Mouse (Mus musculus) heart, postnatal 0 days (tissue): ENCODE results near the gene 1500009C09Rik. TPM values are rescaled to one million over a fixed set of nuclear protein-coding genes. Genes with fewer than 3 reads are reported as not detected.

ENCODE experiments used
- ATAC-seq: fragments of 200-750 bp; cut with Nextera tagmentation; 2 replicates; pipeline ENCODE4 v1.8.0; 2017; ENCODE audit warnings: low read depth, moderate number of reproducible peaks, moderate library complexity; ENCODE audit not compliant: insufficient read depth
- DNase-seq: peaks from one replicate; pipeline ENCODE4 v3.0.0-alpha.2; 2016; ENCODE audit warnings: low spot score
- H3K27ac ChIP-seq: fragments of 300-500 bp; sonication (generic); 2 replicates; pipeline ENCODE4 v1.5.1; 2014; ENCODE audit warnings: low read depth, mild to moderate bottlenecking
- H3K27me3 ChIP-seq: fragments of 300-500 bp; sonication (generic); 2 replicates; pipeline ENCODE4 v1.6.1; 2014; ENCODE audit warnings: low read length, mixed read lengths; ENCODE audit not compliant: control insufficient read depth, insufficient read depth
- H3K36me3 ChIP-seq: fragments of 300-500 bp; sonication (generic); replicated peaks from 2 replicates; pipeline ENCODE4 v1.6.1; 2014; ENCODE audit warnings: low read length, mixed read lengths; ENCODE audit not compliant: control insufficient read depth, insufficient read depth
- H3K4me1 ChIP-seq: fragments of 300-500 bp; sonication (generic); 2 replicates; pipeline ENCODE4 v1.6.1; 2014; ENCODE audit warnings: antibody characterized with exemption; ENCODE audit not compliant: control insufficient read depth, insufficient read depth
- H3K4me2 ChIP-seq: fragments of 300-500 bp; sonication (generic); 2 replicates; pipeline ENCODE4 v1.6.1; 2014; ENCODE audit warnings: low read depth, mild to moderate bottlenecking, low read length, moderate library complexity
- H3K4me3 ChIP-seq: fragments of 300-500 bp; sonication (generic); 2 replicates; pipeline ENCODE4 v1.5.1; 2014; ENCODE audit warnings: low read depth, low read length
- H3K9ac ChIP-seq: fragments of 300-500 bp; sonication (generic); replicated peaks from 2 replicates; pipeline ENCODE4 v1.6.1; 2014; ENCODE audit warnings: low read depth, low read length, mixed read lengths
- H3K9me3 ChIP-seq: fragments of 300-500 bp; sonication (generic); replicated peaks from 2 replicates; pipeline ENCODE4 v1.6.1; 2016; ENCODE audit warnings: low read length; ENCODE audit not compliant: control insufficient read depth
- CTCF ChIP-seq: IDR thresholded peaks from 2 replicates; pipeline ENCODE4 v1.5.1; 2016; ENCODE audit warnings: antibody characterized with exemption, control low read depth, low read depth
- EP300 ChIP-seq: IDR thresholded peaks from 2 replicates; pipeline ENCODE4 v1.6.1; 2016; ENCODE audit warnings: antibody characterized with exemption, low read depth
- WGBS: fragments of 180-500 bp; shearing (Covaris S2); extraction: QIAGEN DNeasy Blood & Tissue Kit; methylation state at CpG from one replicate; pipeline ENCODE4 v1.1.7; 2014; 5-methylcytosine and 5-hydroxymethylcytosine counted together
- polyA plus RNA-seq: library from polyadenylated mRNA; unstranded; fragments of >200 nt; fragmentation: Nextera tagmentation; extraction: Ambion mirVana; gene quantifications from 2 replicates; pipeline ENCODE4 v1.2.1, GENCODE M21; 2015
- total RNA-seq: library from RNA; depleted of rRNA; stranded (reverse); fragments of >200 nt; gene quantifications from 2 replicates; pipeline ENCODE4 v1.2.3, GENCODE M21; 2014; ENCODE audit warnings: low replicate concordance; rRNA removed

1500009C09Rik gene
- total and polyA plus RNA-seq, 2 experiments from 2014 or later = not detected

DNA sequence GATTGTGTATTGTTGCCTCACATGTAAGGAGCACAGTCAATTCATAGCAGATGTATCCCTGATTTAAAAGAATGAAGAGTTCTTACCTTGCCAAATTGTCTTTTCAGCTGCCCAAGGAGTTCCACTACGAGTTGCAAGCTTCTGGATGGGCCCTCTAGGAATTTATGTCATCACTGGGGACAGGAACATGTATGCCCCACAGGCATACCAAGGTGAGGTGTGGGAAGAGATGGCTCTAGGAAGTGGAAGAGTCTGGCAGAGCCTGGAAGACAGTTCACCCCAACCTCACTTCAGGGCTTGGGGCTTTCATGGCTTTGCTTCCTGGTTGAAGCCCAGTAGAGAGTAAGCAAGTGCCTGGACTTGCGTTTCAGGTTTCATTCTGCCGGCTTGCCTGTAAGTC, 56.2 kb downstream of the 1500009C09Rik start:
- ATAC-seq (no peak), DNase-seq (no peak)
- Histone ChIP-seq H3K9ac (no peak overlapping the region), H3K27ac (no peak overlapping the region), H3K9me3 (no peaks in the 10 kb centered on the region), H3K4me2 (no peak overlapping the region), H3K4me3 (no peak overlapping the region), H3K36me3 (no peaks in the 10 kb centered on the region), H3K27me3 (no peaks in the 10 kb centered on the region), H3K4me1 (no peaks in the 10 kb centered on the region)
- 76% methylated on average over 3 of the region's 3 CpGs for WGBS
- TF ChIP-seq CTCF = no peak
- TF ChIP-seq EP300 = no peak

Other genes starting within 250 kb of the 1500009C09Rik start
- 9.0 and 13.6 TPM in 2 replicates for gene Desi1, start 218.5 kb upstream of the 1500009C09Rik start, total RNA-seq
- 15.4 and 16.1 TPM in 2 replicates for gene Desi1, start 218.5 kb upstream of the 1500009C09Rik start, polyA plus RNA-seq
- gene Snu13, start 204.8 kb upstream of the 1500009C09Rik start, total RNA-seq = 204 and 222 TPM in 2 replicates
- 109 and 123 TPM in 2 replicates for gene Snu13, start 204.8 kb upstream of the 1500009C09Rik start, polyA plus RNA-seq
- not detected in 2 replicates for gene 4930407I10Rik, start 193.2 kb upstream of the 1500009C09Rik start, total RNA-seq
- not detected in 2 replicates for gene 4930407I10Rik, start 193.2 kb upstream of the 1500009C09Rik start, polyA plus RNA-seq
- gene Mei1, start 182.4 kb upstream of the 1500009C09Rik start, total RNA-seq = not detected in 2 replicates
- not detected in 2 replicates for gene Mei1, start 182.4 kb upstream of the 1500009C09Rik start, polyA plus RNA-seq
- gene Ccdc134, start 124.5 kb upstream of the 1500009C09Rik start, total RNA-seq = 4.9 and 6.9 TPM in 2 replicates
- gene Ccdc134, start 124.5 kb upstream of the 1500009C09Rik start, polyA plus RNA-seq = 5.9 and 6.5 TPM in 2 replicates
- gene Srebf2, start 105.2 kb upstream of the 1500009C09Rik start, total RNA-seq = 86.3 and 90.3 TPM in 2 replicates
- 58.0 and 68.3 TPM in 2 replicates for gene Srebf2, start 105.2 kb upstream of the 1500009C09Rik start, polyA plus RNA-seq
- gene Shisa8, start 39.6 kb upstream of the 1500009C09Rik start, total RNA-seq = 0.19 and 7.5 TPM in 2 replicates
- gene Shisa8, start 39.6 kb upstream of the 1500009C09Rik start, polyA plus RNA-seq = 0.07 and 0.23 TPM in 2 replicates
- gene Tnfrsf13c, start 28.0 kb upstream of the 1500009C09Rik start, total RNA-seq = 1.5 TPM in 1 of 2 replicates, not detected in the other
- gene Tnfrsf13c, start 28.0 kb upstream of the 1500009C09Rik start, polyA plus RNA-seq = not detected in 2 replicates
- 16.7 and 25.7 TPM in 2 replicates for gene Cenpm, start 7.6 kb upstream of the 1500009C09Rik start, total RNA-seq
- gene Cenpm, start 7.6 kb upstream of the 1500009C09Rik start, polyA plus RNA-seq = 22.5 and 25.6 TPM in 2 replicates
- gene Sept3, start 22.5 kb downstream of the 1500009C09Rik start, total RNA-seq = 1.4 and 4.4 TPM in 2 replicates
- 1.4 and 1.5 TPM in 2 replicates for gene Sept3, start 22.5 kb downstream of the 1500009C09Rik start, polyA plus RNA-seq
- not detected in 2 replicates for gene Wbp2nl, start 46.6 kb downstream of the 1500009C09Rik start, total RNA-seq
- not detected in 2 replicates for gene Wbp2nl, start 46.6 kb downstream of the 1500009C09Rik start, polyA plus RNA-seq
- gene Naga, start 86.5 kb downstream of the 1500009C09Rik start, total RNA-seq = 45.2 and 74.0 TPM in 2 replicates
- 35.4 and 37.5 TPM in 2 replicates for gene Naga, start 86.5 kb downstream of the 1500009C09Rik start, polyA plus RNA-seq
- 1.4 and 2.5 TPM in 2 replicates for gene Pheta2, start 86.5 kb downstream of the 1500009C09Rik start, total RNA-seq
- 3.6 and 3.9 TPM in 2 replicates for gene Pheta2, start 86.5 kb downstream of the 1500009C09Rik start, polyA plus RNA-seq
- 342 and 440 TPM in 2 replicates for gene Smdt1, start 86.6 kb downstream of the 1500009C09Rik start, total RNA-seq
- gene Smdt1, start 86.6 kb downstream of the 1500009C09Rik start, polyA plus RNA-seq = 431 and 450 TPM in 2 replicates
- gene Ndufa6, start 101.9 kb downstream of the 1500009C09Rik start, total RNA-seq = 397 and 531 TPM in 2 replicates
- gene Ndufa6, start 101.9 kb downstream of the 1500009C09Rik start, polyA plus RNA-seq = 1,167 and 1,291 TPM in 2 replicates
- gene Cyp2d22, start 127.9 kb downstream of the 1500009C09Rik start, total RNA-seq = 14.8 and 16.8 TPM in 2 replicates
- 10.1 and 10.6 TPM in 2 replicates for gene Cyp2d22, start 127.9 kb downstream of the 1500009C09Rik start, polyA plus RNA-seq
- not detected in 2 replicates for gene Cyp2d11, start 141.6 kb downstream of the 1500009C09Rik start, total RNA-seq
- not detected in 2 replicates for gene Cyp2d11, start 141.6 kb downstream of the 1500009C09Rik start, polyA plus RNA-seq
- gene Cyp2d10, start 154.8 kb downstream of the 1500009C09Rik start, total RNA-seq = 1.2 TPM in 1 of 2 replicates, not detected in the other
- gene Cyp2d10, start 154.8 kb downstream of the 1500009C09Rik start, polyA plus RNA-seq = not detected in 2 replicates
- not detected in 2 replicates for gene Cyp2d9, start 181.0 kb downstream of the 1500009C09Rik start, total RNA-seq
- 0.07 TPM in 1 of 2 replicates, not detected in the other for gene Cyp2d9, start 181.0 kb downstream of the 1500009C09Rik start, polyA plus RNA-seq